Mouse (Mus musculus): ENCODE data around the gene Unc13d.

DNA sequence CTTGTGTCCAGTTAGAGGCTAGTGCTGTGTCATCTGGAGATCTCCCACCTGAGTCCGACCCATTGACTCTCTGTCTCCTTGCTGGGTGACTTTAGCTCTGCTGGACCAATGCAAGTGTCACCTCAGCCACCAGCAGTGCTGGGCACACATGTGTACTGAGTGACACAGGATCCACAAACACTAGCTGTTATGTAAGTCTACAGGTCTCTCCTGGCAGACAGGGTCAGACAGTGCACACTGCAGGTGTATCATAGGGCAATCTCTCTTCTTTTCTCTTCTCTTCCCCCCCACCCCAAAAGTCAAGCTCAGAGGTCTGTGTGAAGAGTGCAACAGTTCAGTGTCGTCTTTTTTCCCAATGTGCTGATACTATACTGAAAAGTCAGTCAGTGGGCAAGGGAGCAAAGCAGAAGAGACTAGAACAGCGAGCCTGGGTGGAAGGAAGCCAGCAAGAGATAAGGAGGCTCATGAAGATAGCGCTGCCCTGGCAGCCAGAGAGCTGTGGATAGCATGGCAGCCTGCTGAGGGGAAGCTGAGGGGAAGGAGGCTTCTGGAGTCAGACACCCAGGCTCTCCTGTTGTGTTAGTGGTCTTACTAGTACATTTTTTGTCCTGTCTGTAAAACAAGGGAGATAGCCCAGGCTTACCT is 20.4 kb downstream of the Unc13d start:
- TF ChIP-seq CTCF (IDR thresholded peaks at IDR 0.05; ENCODE audit: low read depth) (no peak), EP300 (IDR thresholded peaks at IDR 0.05; ENCODE audit: low read depth) (no peak)

Data from heart, postnatal 0 days (tissue).